Mouse (Mus musculus) cortical plate, adult 2 months (tissue): ENCODE results near the gene Ttf2.

Experiments
- CTCF ChIP-seq: fragments of 200-500 bp; IDR thresholded peaks from 2 replicates; pipeline ENCODE4 v1.5.1; 2011; ENCODE audit warnings: mild to moderate bottlenecking, control low read depth, low read length; ENCODE audit not compliant: insufficient read depth; ENCODE audit errors: extremely low read depth
- POLR2A ChIP-seq: fragments of 200-500 bp; IDR thresholded peaks from 2 replicates; pipeline ENCODE4 v1.6.1; 2011; ENCODE audit warnings: mild to moderate bottlenecking, low read length, control low read depth; ENCODE audit not compliant: insufficient read depth; ENCODE audit errors: extremely low read depth

DNA sequence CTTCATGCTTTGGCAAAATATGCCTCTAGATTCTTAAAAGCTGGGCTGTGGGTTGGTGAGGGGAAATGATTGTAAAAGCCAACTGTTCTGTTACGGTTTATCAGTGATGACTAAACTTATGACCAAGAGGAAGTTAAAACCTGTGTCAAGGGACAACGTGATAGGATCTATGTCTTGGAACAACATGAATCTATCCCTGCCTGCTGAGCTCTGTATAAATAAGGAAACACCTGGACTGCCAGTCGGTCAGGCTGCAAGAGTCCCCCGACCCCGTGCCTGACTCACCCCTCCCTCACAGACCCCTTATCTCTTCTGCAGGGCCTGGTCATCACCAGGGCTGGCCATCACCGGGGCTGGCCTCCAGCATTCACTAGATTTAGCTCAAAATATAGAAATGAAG lies 63.3 kb downstream of the Ttf2 start:
- TF ChIP-seq CTCF: no peak
- TF ChIP-seq POLR2A: no peak
